Mouse (Mus musculus) ovary, postnatal 14 days (tissue): ENCODE measurements around the gene Sidt1.
"Not testable (repeated sequence)": the region's sequence is repeated elsewhere in the genome, so short reads cannot be mapped to it uniquely, and the experiment has no call there.

Experiments used
- DNase-seq: peaks from one replicate; pipeline ENCODE4 v3.0.0; 2022; ENCODE audit warnings: low spot score

Sidt1 gene

GRCm38 (mm10) chr16:44302126-44302892 lies 30.7 kb downstream of the Sidt1 start:
- no peak for DNase-seq

GRCm38 (mm10) chr16:44299438-44300093 lies 33.4 kb downstream of the Sidt1 start:
- DNase-seq, result no peak

- DNase-seq, result no peak
Measured at GRCm38 (mm10) chr16:44293960-44294359, 39.0 kb downstream of the Sidt1 start.

GRCm38 (mm10) chr16:44292681-44293080 lies 40.3 kb downstream of the Sidt1 start:
- not testable (repeated sequence) for DNase-seq

GRCm38 (mm10) chr16:44289004-44289648 lies 43.9 kb downstream of the Sidt1 start:
- DNase-seq, result no peak

- no peak for DNase-seq
Measured at GRCm38 (mm10) chr16:44287356-44287950, 45.5 kb downstream of the Sidt1 start.

GRCm38 (mm10) chr16:44282614-44283325 lies 50.2 kb downstream of the Sidt1 start:
- no peak for DNase-seq

GRCm38 (mm10) chr16:44282036-44282435 lies 51.0 kb downstream of the Sidt1 start:
- DNase-seq, result no peak

GRCm38 (mm10) chr16:44280806-44281205 lies 52.2 kb downstream of the Sidt1 start:
- no peak for DNase-seq

- DNase-seq, result no peak
Measured at GRCm38 (mm10) chr16:44277212-44277611, 55.8 kb downstream of the Sidt1 start.

- DNase-seq, result peak; percentile 15
Measured at GRCm38 (mm10) chr16:44271371-44272038, 61.5 kb downstream of the Sidt1 start.

- peak; percentile 9 for DNase-seq
Measured at GRCm38 (mm10) chr16:44270606-44271005, 62.4 kb downstream of the Sidt1 start.

- no peak for DNase-seq
Measured at GRCm38 (mm10) chr16:44269578-44269977, 63.4 kb downstream of the Sidt1 start.

- no peak for DNase-seq
Measured at GRCm38 (mm10) chr16:44268541-44269215, 64.3 kb downstream of the Sidt1 start.

GRCm38 (mm10) chr16:44265562-44265961 lies 67.4 kb downstream of the Sidt1 start:
- no peak for DNase-seq

GRCm38 (mm10) chr16:44264916-44265315 lies 68.1 kb downstream of the Sidt1 start:
- no peak for DNase-seq

GRCm38 (mm10) chr16:44257476-44257875 lies 75.5 kb downstream of the Sidt1 start:
- no peak for DNase-seq

GRCm38 (mm10) chr16:44254698-44255097 lies 78.3 kb downstream of the Sidt1 start:
- no peak for DNase-seq

- no peak for DNase-seq
Measured at GRCm38 (mm10) chr16:44253797-44254634, 79.0 kb downstream of the Sidt1 start.

GRCm38 (mm10) chr16:44252735-44253134 lies 80.3 kb downstream of the Sidt1 start:
- no peak for DNase-seq
